Mouse (Mus musculus) G1E (cell line): ENCODE measurements around the gene Glipr1l2. TPM values are rescaled to one million over a fixed set of nuclear protein-coding genes. Genes with fewer than 3 reads are reported as not detected.

Experiments
- ATAC-seq: 2 replicates; pipeline ENCODE4 v1.8.0; 2016; ENCODE audit warnings: mild to moderate bottlenecking; ENCODE audit not compliant: insufficient number of reproducible peaks, poor library complexity, low FRiP score, severe bottlenecking; ENCODE audit errors: extremely low read depth
- DNase-seq: peaks from one replicate; pipeline ENCODE4 v3.0.0; 2012; ENCODE audit warnings: low spot score
- H3K27me3 ChIP-seq: 2 replicates; pipeline ENCODE4 v1.6.1; 2012; ENCODE audit warnings: mild to moderate bottlenecking, low read length, inconsistent platforms; ENCODE audit not compliant: insufficient read depth
- H3K36me3 ChIP-seq: replicated peaks from 2 replicates; pipeline ENCODE3; 2012; ENCODE audit warnings: mild to moderate bottlenecking, inconsistent platforms
- H3K4me1 ChIP-seq: 2 replicates; pipeline ENCODE4 v1.6.1; 2012; ENCODE audit warnings: low read depth, low read length, inconsistent platforms, mixed read lengths; ENCODE audit not compliant: insufficient read depth
- H3K4me3 ChIP-seq: 2 replicates; pipeline ENCODE4 v1.5.1; 2012; ENCODE audit warnings: low read depth, mild to moderate bottlenecking, inconsistent platforms, low read length, moderate library complexity, mixed read lengths
- H3K9me3 ChIP-seq: replicated peaks from 2 replicates; pipeline ENCODE4 v1.6.1; 2012; ENCODE audit warnings: inconsistent platforms
- CTCF ChIP-seq: IDR thresholded peaks from 2 replicates; pipeline ENCODE4 v1.5.1; 2012; ENCODE audit warnings: low read depth, low read length, inconsistent platforms, mixed read lengths
- GATA1 ChIP-seq: IDR thresholded peaks from 2 replicates; pipeline ENCODE4 v1.6.1; 2012; ENCODE audit warnings: borderline replicate concordance, low read length, inconsistent platforms, mixed read lengths
- GATA2 ChIP-seq: IDR thresholded peaks from 2 replicates; pipeline ENCODE4 v1.6.1; 2012; ENCODE audit warnings: low read depth, low read length, inconsistent platforms, borderline replicate concordance
- POLR2AphosphoS5 ChIP-seq: IDR thresholded peaks from 2 replicates; pipeline ENCODE4 v1.6.1; 2012; ENCODE audit warnings: low read depth, low read length, inconsistent platforms; ENCODE audit not compliant: insufficient replicate concordance
- TAL1 ChIP-seq: conservative IDR thresholded peaks from 2 replicates; pipeline ENCODE4 v1.6.1; 2012; ENCODE audit warnings: low read depth, low read length, inconsistent platforms, mixed read lengths
- polyA plus RNA-seq: library from polyadenylated mRNA; stranded (reverse); fragments of >175 nt; gene quantifications from 2 replicates; pipeline ENCODE4 v1.2.3, GENCODE M21; 2012
- total RNA-seq, 2 experiments: library from RNA; stranded (forward) in 1 of 2; stranded (reverse) in 1 of 2; fragments of 200-1000 nt in 1 of 2; fragments of >200 nt in 1 of 2; fragmentation: Nextera tagmentation in 1 of 2; gene quantifications; 2 replicates each; pipeline ENCODE4 v1.2.3; 2014 to 2017

Glipr1l2 gene
- total and polyA plus RNA-seq, 3 experiments: 0.11 TPM; not detected in 2

DNA sequence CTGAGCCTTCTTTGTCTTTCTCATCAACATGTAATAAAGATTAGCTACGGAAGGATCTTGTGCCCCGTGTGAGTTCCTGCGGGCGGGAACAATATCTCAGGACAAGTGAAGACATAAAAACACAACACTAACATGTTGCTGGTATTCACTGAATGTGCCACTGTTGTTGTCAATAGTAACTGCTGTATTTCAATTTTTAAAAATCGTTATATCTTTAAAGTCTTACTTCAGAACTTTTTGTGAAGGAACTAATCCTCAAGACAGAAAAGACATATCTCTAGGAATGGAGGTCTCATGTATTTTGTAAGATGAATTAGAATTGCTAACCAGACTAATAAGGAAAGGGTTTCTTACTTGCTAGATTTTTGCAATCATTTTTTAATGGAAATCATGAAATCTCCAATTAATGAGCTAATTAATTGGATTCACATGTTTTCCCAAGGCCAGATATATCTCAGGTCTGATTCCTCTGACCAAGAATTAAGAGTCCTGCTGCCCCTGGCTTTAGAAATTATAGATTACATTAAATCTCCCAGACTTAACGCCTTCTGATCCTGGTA is 55.8 kb downstream of the Glipr1l2 start:
- TF ChIP-seq CTCF (no peak), POLR2AphosphoS5 (no peak), GATA1 (no peak), GATA2 (no peak), TAL1 (no peak)
- Histone ChIP-seq H3K27me3 (no peaks in the 10 kb centered on the region), H3K4me3 (no peak overlapping the region), H3K4me1 (no peaks in the 10 kb centered on the region), H3K36me3 (no peaks in the 10 kb centered on the region), H3K9me3 (no peaks in the 10 kb centered on the region)
- ATAC-seq (no peak), DNase-seq (no peak)

DNA sequence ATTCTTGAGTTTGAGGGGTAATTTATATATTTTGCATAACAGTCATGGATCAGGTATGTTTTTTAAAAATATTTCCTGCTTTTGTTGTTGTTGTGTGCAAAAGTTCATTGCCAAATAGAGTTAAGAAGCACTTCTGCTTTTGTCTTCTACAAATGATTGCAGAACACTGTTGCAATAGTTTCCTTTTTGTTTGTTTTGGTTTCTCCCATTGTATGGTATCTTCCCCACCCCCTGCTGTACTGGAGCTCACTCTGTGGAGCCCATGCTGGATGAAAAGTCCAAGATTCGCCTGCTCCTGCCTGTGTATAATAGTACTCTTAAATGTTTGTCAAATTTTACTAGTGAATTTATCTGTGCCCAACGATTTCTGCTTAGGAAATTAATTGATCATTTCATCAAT is 56.7 kb downstream of the Glipr1l2 start:
- H3K9me3 ChIP-seq: no peaks in the 10 kb centered on the region
- no peaks in the 10 kb centered on the region for H3K27me3 ChIP-seq
- DNase-seq: no peak
- ATAC-seq: no peak
- no peak overlapping the region for H3K4me3 ChIP-seq
- no peaks in the 10 kb centered on the region for H3K4me1 ChIP-seq
- TF ChIP-seq GATA1 (no peak), GATA2 (no peak), CTCF (no peak), TAL1 (no peak), POLR2AphosphoS5 (no peak)
- H3K36me3 ChIP-seq: no peaks in the 10 kb centered on the region

Other genes starting within 250 kb of the Glipr1l2 start
- 107 and 119 TPM in 2 replicates for gene Krr1, start 110.7 kb upstream of the Glipr1l2 start, total RNA-seq (2014; fragmentation: Nextera tagmentation)
- gene Krr1, start 110.7 kb upstream of the Glipr1l2 start, total RNA-seq (2017): 49.6 and 52.8 TPM in 2 replicates
- 2.0 and 2.8 TPM in 2 replicates for gene Krr1, start 110.7 kb upstream of the Glipr1l2 start, polyA plus RNA-seq
- 12.3 and 20.9 TPM in 2 replicates for gene Glipr1, start 80.7 kb upstream of the Glipr1l2 start, total RNA-seq (2014; fragmentation: Nextera tagmentation)
- gene Glipr1, start 80.7 kb upstream of the Glipr1l2 start, total RNA-seq (2017): 2.4 and 2.5 TPM in 2 replicates
- 0.43 and 0.46 TPM in 2 replicates for gene Glipr1, start 80.7 kb upstream of the Glipr1l2 start, polyA plus RNA-seq
- not detected in 2 replicates for gene Glipr1l1, start 23.2 kb upstream of the Glipr1l2 start, total RNA-seq (2014; fragmentation: Nextera tagmentation)
- 0.16 TPM in 1 of 2 replicates, not detected in the other for gene Glipr1l1, start 23.2 kb upstream of the Glipr1l2 start, total RNA-seq (2017)
- not detected in 2 replicates for gene Glipr1l1, start 23.2 kb upstream of the Glipr1l2 start, polyA plus RNA-seq
- gene Glipr1l3, start 77.0 kb downstream of the Glipr1l2 start, total RNA-seq (2014; fragmentation: Nextera tagmentation): not detected in 2 replicates
- not detected in 2 replicates for gene Glipr1l3, start 77.0 kb downstream of the Glipr1l2 start, total RNA-seq (2017)
- not detected in 2 replicates for gene Glipr1l3, start 77.0 kb downstream of the Glipr1l2 start, polyA plus RNA-seq
- not detected in 2 replicates for gene Caps2, start 80.3 kb downstream of the Glipr1l2 start, total RNA-seq (2014; fragmentation: Nextera tagmentation)
- gene Caps2, start 80.3 kb downstream of the Glipr1l2 start, total RNA-seq (2017): 0.05 and 0.06 TPM in 2 replicates
- gene Caps2, start 80.3 kb downstream of the Glipr1l2 start, polyA plus RNA-seq: not detected in 2 replicates
- gene Kcnc2, start 187.8 kb downstream of the Glipr1l2 start, total RNA-seq (2014; fragmentation: Nextera tagmentation): not detected in 2 replicates
- gene Kcnc2, start 187.8 kb downstream of the Glipr1l2 start, total RNA-seq (2017): under 0.01 and 0.16 TPM in 2 replicates
- not detected in 2 replicates for gene Kcnc2, start 187.8 kb downstream of the Glipr1l2 start, polyA plus RNA-seq